Mouse (Mus musculus): ENCODE data around the gene Ghr.

Gene Ghr

DNA sequence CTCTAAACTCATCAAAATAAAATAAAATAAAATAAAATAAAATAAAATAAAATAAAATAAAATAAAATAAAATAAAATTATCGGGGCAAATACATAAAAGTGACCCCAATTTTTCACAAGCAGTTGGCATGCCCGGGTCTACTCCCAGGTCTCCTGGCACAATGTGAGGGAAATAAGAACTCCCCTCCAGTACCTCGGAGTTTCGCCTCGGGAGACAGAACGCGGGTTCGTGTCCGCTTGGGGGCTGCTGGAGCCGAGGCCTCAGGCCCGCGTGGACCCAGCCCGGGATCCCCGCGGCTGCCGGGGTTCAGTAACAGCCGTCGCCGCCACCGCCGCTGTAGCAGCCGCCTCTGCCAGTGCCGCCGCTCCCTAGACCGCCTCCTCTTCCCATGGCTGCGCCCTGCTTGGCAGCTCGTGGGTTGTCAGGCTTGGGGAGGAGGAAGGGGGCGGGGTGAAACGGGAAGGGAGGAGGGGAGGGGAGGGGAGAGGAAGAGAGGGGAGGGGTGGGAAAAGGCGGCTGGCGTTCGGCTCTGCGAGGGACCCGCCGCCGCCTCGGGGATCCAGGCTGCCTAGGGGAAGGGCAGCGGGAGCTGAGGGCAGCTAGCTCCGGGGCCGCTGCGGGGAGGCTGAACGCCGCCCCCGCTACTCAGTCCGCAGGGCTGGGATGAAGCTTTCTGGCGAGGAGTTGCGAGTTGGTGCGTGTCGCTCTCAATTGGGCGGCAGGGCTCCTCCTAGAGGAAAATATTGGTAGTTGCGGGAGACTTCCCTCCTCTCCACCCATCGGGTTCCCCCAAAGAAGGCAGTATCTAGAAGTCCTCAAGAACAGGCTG, at the start of gene Ghr:
Ghr (minus strand) TSS at position 686 of the 830 bp plus-strand sequence.
- peak; percentile 77 for DNase-seq

DNA sequence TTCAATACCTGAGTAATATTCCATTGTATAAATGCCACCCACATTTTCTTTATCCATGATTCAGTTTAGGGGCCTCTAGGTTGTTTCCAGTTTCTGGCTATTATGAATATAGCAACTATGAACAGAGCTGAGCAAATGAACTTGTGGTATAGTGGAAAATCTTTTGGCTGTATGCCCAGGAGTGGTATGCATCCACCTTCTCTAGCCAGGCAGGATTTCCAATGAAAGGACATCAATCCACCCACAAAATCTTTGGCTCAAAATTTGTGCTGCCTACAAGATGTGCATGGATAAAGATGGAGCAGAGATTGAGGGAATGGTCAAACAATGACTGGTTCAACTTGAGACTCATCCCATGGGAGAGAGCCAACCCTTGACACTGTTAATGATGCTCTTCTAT, 39.5 kb upstream of the Ghr start:
- no peak for DNase-seq

DNA sequence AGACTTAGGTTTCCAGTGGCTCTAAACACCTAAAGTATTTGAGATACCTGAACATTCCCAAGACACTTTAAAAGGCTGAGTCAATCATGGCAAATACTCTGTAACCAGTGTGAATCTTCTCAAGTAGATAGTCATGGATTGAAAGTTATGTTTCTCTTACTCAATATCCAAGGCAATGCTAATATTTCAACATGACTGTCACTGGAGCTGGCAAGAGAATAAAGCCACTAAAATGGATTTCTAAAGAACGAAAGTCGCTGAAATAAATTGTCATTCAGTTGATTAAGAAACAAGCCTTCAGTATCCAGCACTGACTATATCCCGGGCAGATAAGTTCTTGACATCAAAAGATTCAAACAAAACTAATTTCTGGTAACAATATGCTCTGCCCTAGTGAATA, 37.1 kb upstream of the Ghr start:
- DNase-seq, result no peak

DNA sequence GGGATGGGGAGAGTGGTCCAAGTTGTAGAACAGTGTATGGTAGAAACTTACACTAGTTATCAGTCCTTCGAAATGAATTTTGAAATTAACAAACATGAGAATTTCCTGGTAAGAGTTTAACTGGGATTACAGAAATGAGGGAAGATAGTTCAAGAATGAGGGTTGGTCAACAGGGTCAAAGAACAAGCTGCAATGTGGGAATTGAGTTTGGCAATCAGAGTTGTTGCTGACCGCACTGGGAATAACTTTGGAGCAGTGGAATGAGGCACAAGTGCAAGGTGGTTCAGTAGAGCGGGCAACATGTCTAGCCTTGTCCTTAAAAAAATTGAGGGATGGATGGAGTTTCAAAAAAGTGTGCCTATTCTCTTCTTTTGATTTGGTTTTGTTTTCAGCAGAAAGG, 35.0 kb upstream of the Ghr start:
- DNase-seq, result no peak

DNA sequence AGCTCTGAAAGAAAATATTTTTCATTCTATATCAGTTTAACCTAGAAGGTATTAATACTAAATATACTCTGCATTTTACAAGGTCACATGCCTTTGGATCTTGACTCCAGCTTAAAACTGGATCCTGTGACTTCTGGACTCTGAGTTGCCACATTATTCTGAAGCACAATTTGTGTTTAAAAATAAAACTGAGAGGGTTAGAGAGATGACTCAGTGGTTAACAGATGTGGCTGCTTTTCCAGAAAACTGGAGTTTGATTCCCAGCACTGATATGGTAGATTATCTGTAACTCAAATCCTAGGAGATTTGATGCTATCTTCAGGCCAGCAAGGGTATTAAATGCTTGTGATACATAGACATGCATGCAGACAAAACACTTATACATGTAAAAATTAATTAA, 28.7 kb upstream of the Ghr start:
- no peak for DNase-seq

DNA sequence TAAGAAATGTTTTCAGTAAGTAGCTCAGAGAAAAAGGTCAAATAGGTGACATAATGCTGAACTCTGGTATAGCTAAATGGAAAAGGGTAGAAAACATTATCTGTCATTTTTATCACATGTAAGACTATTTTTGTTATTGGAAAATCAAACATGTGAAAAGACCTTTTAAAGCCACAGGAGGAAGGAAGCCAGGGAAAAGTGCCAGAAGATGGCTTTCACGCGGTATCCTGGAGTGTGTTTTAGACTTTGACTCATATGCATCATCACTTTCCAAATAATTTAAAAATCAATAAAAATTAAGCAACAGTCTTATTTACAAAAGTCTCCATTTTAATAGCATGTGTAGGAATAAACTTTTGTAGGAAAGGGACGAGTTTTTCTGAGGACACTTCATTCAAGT, 24.7 kb upstream of the Ghr start:
- no peak for DNase-seq

DNA sequence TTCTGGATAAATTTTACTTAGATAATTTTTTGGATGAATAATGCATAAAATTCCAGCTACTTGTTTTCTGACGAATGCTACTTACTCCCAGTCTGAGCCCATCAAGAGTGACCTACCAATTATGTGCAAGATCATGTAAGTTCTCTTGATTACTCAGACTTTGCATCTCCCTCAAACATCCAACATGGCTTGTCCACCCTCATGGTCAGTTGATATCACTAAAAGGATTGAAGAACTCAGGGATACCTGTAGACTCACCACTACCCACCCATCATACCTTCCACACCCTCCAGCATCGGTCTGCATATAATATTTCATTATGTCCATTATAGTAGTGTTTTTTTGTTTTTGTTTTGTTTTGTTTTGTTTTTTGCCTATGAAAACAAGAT, 18.8 kb upstream of the Ghr start:
- DNase-seq, result no peak

DNA sequence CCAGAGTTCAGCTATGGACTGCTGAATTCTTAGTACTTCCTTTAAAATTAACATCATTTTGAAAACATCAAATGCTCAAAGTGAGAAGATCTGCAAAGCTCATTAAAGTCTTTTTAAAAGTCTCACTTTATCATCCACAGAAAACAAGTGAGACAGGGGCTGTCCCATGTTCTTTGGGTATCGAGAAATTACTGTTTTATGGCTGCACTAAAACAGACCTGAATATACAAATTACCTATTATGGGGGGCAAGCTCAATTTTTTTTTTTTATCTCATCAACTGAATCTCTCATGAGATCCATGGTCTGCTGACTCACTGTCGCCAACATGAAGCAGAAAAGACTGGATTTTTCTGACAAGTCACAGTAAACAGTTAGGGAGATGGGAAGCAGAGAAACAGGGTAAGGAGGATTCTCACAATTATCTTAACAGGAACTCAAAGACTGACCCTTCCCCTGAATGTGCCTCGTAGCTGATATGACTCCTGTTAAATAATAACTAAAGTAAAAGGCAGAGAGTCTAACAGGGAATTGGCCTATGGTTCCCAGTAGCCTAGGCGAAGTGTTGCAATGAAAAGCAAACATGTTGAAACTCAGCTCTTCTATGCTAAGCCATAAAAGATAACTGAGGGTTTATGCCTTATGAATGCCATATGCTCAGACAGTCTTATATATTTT, 18.3 kb upstream of the Ghr start:
- no peak for DNase-seq

DNA sequence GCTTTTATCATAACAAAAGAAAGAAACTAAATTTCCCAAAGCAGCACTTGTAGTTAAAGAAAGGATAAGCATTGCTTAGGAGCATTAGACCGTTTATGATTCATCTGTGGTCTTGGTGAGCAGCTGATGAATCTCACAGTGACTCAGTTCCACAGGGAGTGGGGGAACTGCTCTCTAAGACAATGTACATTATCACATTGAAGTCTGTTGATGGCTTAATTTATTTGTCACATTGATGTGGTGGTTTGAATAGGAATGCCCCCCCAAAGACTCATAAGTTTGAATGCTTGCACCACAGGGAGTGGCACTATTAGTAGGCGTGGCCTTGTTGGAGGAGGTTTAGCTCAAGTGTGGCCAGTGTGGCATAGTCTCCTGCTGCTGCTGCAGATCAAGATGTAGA, 4.6 kb upstream of the Ghr start:
- no peak for DNase-seq

DNA sequence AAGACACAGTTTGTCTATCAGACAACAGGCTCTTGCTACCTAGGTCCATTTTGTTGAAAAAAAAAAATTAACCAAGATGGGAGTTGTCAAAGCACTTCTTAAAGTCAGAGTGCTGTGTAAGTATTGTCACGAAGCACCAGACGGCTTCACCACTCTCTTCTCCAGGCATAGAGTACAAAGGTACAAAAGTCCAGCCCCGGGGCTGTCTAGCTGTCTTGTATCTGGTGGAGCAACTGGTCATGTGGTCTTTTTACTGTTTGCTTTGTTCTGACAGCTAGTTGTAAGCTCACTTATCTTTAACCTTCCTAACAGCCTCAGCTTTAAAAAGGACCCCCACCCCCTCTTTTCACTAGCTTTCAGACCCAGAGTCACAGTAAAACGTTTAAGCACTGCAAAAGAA, 1.1 kb upstream of the Ghr start:
- no peak for DNase-seq

DNA sequence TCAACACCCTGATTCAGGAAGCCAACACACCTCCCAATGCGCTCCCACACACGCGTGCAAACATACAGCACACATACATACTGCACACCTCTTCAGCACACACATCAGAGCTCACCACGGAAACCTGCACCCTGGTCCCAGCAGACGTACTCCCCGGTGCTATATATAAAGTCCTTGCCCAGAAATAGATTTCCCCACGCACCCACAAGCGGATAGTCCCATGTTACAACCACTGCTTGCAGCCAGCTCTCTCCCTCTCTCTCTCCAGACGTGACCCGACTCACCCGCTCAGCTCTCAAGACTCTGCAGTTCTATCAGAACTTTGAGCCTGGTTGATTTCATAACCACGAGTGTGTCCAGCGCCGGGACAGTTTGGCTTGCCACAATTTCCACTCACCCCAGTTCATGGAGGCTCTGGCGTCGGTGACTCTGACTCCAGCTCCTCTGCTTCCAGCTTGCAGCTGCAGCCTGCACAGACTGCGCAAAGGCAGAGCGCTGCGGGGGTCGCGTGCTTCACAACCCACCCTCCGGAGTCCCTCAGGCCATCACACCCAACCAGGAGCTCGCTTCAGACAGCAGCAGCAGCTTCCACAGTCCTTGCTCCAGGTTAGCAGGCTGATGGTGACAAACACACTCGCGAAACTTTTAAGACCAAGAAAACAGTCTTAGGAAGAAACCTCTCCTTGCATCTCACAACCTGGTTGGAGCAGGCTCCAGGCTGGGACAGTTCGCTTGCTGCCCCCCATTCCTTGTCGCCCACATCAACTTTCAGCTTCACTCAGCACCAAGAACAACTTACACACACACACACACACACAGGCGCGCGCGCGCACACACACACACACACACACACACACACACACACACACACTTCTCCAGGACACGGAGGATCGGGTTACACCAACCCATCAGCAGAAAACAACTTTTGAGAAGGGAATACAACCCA, 1.2 kb downstream of the Ghr start:
- DNase-seq, result peak; percentile 13

DNA sequence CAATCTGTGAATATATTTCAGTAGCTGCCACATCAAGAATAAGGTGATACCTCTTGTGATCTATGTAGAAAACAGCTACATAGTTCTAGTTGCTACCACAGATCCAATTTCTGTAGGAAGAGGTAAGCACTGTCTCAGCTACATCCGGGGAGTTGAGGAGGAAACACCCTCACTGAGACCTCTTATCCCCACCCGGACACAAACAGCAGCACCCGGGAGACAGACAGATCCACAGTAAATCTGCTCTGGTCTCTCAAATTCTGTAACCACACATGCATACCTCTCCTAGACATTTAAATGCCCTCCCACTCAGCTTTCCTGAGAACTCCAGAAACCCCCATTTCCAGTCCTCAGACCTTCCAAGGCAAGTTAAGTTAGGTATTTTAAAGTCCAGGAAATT, 2.0 kb downstream of the Ghr start:
- DNase-seq, result no peak

DNA sequence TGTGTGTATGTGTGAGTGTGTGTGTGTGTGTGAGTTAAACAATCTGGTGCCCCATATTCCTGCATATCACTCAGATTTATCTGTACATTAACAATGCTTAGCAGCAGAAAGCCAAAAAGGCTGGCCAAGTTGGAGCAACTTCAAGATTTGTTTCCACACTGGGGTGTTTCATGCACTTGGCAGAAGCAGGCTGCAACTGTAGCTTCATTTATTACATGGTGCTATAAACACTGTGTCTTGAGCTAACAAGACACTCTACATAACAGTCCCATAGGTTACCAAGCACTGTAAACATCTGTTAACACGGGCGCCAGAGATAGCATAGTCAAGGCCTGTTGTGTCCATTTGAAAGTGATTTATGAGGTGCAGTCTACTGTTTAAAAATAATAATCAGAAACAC, 3.1 kb downstream of the Ghr start:
- no peak for DNase-seq

DNA sequence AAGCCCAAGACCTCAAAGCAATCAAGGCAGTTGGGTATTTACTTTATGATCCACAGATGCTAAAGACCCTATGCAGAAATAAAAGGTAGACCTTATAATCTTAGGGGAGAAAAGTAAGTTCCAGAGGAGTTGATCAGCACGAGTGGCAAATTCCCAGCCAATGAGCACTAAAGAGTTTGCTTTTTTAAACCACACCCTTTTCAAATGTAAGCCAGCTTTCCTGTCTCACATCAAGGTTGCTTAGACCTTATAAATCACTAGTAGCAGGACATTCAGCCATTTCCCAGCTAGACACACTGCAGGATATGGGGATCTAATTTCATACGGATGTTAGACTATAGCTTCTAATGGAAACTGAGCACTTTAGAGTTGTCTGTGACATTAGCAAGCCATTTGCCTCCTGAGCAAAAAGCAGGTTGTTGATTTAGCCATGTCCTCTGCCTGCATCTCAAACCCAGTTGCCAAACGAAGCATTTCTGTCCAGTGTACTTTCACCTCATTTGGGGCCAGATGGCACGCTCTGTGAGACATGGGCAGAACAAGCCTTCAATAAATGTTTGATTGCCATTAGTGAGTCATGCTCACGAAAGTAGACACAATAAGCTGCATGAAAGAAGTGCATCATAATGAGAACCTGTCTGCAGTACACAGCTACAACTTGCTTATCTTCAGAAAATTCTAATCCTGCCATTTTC, 4.9 kb downstream of the Ghr start:
- no peak for DNase-seq

DNA sequence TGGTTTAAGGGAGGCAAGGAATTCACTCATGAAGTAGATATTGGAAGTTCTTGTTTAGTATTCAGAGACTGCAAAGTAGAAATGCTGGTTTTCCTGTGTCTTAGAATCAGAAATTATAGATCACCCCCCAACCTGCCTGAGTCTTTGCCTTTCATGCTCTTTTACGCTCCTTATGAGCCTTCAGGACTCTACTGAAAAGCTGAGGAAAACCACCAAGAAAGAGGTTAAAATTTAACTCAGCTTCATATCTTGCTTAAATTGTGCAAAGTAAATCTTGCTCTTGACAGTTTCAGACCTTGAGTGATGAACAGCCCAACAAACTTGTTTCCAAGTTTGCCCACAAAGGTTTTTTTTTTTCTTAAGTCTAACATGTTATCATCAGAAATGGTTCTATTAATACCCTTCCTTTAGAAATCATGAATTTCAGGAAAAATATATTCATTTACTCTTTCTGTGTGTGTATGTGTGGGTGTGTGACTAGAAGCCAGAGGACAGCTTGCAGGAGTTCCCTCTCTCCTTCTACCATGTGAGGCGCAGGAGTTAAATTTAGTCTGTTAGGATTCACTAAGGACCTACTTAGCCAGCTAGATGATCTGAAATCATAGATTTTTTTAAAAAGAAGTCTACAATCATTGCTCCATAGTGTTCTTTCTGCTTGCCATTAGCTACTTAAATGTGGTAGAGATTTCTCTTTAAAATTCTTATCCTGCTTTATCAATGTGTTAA, 14.0 kb downstream of the Ghr start:
- DNase-seq, result no peak

DNA sequence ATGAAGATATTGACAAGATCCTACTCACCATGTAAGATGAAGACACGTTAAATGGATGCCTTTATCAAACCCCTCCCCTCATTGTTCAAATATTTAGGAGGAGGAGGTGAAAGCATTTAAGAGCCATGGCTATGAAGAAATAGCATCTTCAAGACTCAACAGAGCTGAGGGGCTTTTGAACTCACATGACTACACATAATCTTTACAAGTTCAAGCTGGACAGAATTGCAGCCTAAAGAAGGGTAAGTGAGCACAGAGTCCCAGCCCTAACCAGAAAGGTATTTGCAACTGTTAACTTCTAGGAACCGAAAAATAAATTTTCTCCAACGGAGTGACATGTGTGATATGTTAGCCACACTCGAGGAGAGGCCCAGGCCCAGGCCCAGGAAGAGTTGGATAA, 18.7 kb downstream of the Ghr start:
- DNase-seq, result no peak

DNA sequence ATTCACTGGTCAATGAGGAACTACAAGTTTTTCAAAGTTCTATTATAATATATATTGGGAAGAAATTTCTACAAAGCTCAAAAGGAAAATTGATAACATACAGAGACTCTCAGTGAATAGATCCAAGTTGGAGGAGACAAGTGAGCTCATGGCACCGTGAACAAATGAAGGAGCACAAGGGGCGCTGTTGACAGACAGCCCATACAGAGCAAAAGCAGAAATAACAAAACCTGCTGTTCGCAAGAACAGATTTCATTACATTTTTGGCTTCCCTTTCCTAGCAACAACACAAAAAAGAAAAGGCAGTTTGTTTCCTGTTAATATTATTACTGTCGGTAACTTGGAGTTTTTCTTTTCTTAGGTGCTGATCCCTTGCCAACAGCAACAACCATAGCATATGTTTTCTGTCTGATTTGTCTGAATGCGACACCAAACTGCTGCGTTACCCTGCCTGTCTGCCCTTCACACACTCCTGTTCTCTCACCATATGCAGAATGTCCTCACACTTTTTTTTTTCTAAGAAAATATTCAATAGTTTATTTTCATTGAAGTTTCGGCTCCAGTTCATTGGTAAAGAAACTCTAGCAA, 19.3 kb downstream of the Ghr start:
- DNase-seq, result no peak

DNA sequence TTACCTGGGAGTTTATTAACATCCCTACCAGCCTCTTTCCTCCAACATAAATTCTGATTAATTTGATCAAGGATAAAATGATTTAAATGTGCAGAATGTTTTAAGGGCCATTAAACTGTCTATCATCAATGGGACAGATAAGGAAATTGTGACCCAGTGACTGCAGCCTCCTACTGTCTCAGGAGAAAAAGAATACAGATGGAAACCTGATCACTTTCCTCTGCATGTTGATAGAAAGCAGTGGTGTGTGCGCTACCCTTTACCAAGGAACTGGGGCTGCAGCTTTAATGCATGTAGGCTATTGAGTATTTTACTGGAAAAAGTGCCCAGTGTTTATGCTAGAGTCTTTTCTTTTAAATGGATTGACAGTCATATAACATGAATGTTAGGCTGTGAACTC, 19.8 kb downstream of the Ghr start:
- no peak for DNase-seq

DNA sequence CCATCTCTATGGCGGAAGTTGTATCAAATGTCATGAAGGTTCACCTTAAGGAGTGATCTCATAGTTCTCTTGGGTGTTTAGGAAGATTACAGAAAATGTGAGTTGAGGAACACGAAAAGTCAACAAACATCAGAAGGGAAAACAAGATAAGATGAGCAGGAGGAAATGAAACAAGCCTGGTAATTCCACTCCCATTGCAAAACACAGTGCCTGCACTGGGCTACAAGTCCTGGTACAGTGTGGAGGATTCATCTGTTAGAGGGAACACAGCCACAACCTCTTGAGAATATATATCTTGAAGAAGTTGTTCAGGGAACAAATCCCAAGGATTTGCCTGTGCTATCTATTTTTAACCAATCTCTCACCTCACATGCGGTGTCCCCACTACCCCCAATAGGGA, 24.8 kb downstream of the Ghr start:
- no peak for DNase-seq

DNA sequence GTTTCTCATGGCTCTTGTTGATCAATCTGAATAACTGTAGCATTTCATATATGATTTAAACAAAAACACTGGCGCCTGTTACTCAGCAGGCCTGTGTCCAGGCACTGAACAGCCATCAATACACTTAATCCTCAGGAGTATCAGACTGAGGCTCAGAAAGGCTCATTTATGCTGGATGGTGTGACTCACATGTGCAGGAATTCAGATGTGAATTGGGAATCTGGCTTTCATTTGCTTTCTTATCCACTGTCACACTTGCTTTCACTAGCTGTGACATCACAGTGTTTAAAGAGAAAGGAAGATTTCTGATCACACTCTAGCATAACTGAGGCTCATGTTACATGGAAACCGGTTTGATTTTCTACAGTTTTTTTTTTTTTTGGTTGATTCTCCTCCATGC, 39.0 kb downstream of the Ghr start:
- DNase-seq, result no peak

DNA sequence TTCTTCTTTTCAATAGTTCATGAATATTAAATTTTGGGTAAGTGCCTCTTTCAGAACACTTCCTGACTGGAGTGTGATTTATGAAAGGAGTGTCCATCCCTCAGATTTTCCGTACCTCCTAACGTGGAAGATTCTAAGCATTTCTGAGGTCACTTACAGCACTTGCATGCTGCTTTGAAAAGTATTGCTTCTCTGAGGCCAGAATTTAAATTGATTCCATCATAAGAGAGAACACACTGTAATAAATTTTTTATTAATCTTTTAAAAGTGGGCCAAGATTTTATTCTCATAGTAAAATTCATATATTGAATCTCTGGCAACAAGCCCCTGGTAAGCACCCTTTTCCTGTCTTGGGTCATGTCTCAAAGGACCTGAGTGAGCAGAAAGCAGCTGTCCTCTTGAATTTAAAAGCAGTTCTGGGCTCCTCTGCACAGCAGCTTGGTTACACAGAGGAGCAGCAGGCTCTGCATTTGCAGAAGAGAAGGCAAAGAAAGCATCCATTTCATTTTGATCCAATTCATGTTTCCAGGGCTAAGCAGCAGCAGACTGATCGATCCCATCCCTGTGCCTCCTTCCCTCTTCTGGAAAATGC, 46.9 kb downstream of the Ghr start:
- DNase-seq, result no peak

DNA sequence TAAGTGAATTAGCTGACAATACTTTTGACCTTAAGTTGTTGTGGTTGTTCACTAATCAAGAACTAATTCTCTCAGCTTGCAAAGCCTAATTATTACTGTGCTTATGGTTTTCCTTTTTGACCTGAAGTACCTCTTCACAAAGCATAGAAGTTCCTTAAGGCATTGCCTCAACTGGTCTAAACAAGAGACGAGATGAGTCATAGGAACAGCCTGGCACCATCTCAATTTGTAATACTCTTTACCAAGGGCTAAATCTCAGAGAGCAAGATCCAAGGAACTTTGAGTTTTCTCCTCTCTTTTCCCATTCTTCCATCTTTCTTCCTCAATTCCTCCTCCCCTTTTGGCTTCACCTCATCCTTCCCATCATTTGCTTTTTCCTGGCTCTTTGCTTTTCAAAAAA, 69.3 kb downstream of the Ghr start:
- no peak for DNase-seq

Measured in cerebellum, adult 11-12 months (tissue).